Mouse (Mus musculus) midbrain, postnatal 0 days (tissue): ENCODE results near the gene Arih2. TPM values are rescaled to one million over a fixed set of nuclear protein-coding genes. Genes with fewer than 3 reads are reported as not detected.

ENCODE experiments used
- ATAC-seq: fragments of 200-750 bp; cut with Nextera tagmentation; 2 replicates; pipeline ENCODE4 v1.8.0; 2017; ENCODE audit warnings: moderate number of reproducible peaks, mild to moderate bottlenecking, moderate TSS enrichment, moderate library complexity; ENCODE audit not compliant: low FRiP score
- DNase-seq: peaks from one replicate; pipeline ENCODE4 v3.0.0-alpha.2; 2015; ENCODE audit warnings: low spot score
- H3K27ac ChIP-seq: fragments of 300-500 bp; sonication (generic); 2 replicates; pipeline ENCODE4 v1.5.1; 2014; ENCODE audit warnings: low read depth, mild to moderate bottlenecking, low read length, mixed read lengths
- H3K27me3 ChIP-seq: fragments of 300-500 bp; sonication (generic); 2 replicates; pipeline ENCODE4 v1.6.1; 2014; ENCODE audit warnings: low read length, control low read depth, mixed read lengths; ENCODE audit not compliant: insufficient read depth
- H3K36me3 ChIP-seq: fragments of 300-500 bp; sonication (generic); 2 replicates; pipeline ENCODE4 v1.6.1; 2014; ENCODE audit warnings: low read length, control low read depth, mixed read lengths; ENCODE audit not compliant: insufficient read depth
- H3K4me1 ChIP-seq: fragments of 300-500 bp; sonication (generic); 2 replicates; pipeline ENCODE4 v1.6.1; 2014; ENCODE audit warnings: mild to moderate bottlenecking, control low read depth, antibody characterized with exemption, low read length, mixed read lengths; ENCODE audit not compliant: insufficient read depth
- H3K4me2 ChIP-seq: fragments of 300-500 bp; sonication (generic); 2 replicates; pipeline ENCODE4 v1.6.1; 2014; ENCODE audit warnings: low read depth, mild to moderate bottlenecking, low read length, mixed read lengths; ENCODE audit not compliant: poor library complexity, severe bottlenecking
- H3K4me3 ChIP-seq: fragments of 300-500 bp; sonication (generic); 2 replicates; pipeline ENCODE4 v1.5.1; 2014; ENCODE audit warnings: low read depth, mild to moderate bottlenecking, low read length, moderate library complexity
- H3K9ac ChIP-seq: fragments of 300-500 bp; sonication (generic); replicated peaks from 2 replicates; pipeline ENCODE4 v1.6.1; 2014; ENCODE audit warnings: mild to moderate bottlenecking, low read length, moderate library complexity, mixed read lengths; ENCODE audit not compliant: poor library complexity, severe bottlenecking
- H3K9me3 ChIP-seq: fragments of 300-500 bp; sonication (generic); 2 replicates; pipeline ENCODE4 v1.6.1; 2016; ENCODE audit warnings: low read length, control low read depth
- CTCF ChIP-seq: IDR thresholded peaks from 2 replicates; pipeline ENCODE4 v1.5.1; 2016; ENCODE audit warnings: antibody characterized with exemption, mild to moderate bottlenecking
- WGBS: fragments of 180-500 bp; shearing (Covaris S2); extraction: QIAGEN DNeasy Blood & Tissue Kit; methylation state at CpG from one replicate; pipeline ENCODE4 v1.1.7; 2014; 5-methylcytosine and 5-hydroxymethylcytosine counted together
- microRNA counts: library from miRNA; unstranded; fragments of <30 nt; microRNA quantifications from one replicate; lab custom pipeline; 2015
- microRNA-seq: library from miRNA; unstranded; fragments of <30 nt; microRNA quantifications from one replicate; pipeline ENCODE4, GENCODE M21; 2016; ENCODE audit warnings: borderline number of aligned reads
- polyA plus RNA-seq: library from polyadenylated mRNA; unstranded; fragments of >200 nt; fragmentation: Nextera tagmentation; extraction: Ambion mirVana; gene quantifications from 2 replicates; pipeline ENCODE4 v1.2.1, GENCODE M21; 2015
- total RNA-seq: library from RNA; depleted of rRNA; stranded (reverse); fragments of >200 nt; gene quantifications from 2 replicates; pipeline ENCODE4 v1.2.3, GENCODE M21; 2014; rRNA removed

Arih2 gene
- total and polyA plus RNA-seq, 2 experiments from 2014 or later: 36.7 to 43.1 TPM

DNA sequence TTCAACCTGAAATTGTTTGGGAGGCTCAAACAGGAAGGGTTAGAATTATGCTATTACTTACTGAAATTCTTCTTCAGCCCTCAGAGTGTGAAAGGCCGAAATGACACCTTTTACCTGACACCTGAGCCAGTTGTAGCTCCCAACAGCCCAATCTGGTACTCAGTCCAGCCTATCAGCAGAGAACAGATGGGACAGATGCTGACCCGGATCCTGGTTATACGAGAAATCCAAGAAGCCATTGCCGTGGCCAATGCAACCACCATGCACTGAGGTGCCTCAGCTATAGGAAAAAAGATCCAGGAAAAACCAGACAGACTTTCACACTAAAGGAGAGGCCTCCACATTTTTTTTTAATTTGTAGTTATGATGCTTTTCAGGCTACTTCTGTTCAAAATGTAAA, 90.0 kb downstream of the Arih2 start:
- no peak for TF ChIP-seq CTCF
- no peak for ATAC-seq
- no peak overlapping the region for H3K4me2 ChIP-seq
- no peak overlapping the region for H3K4me3 ChIP-seq
- DNase-seq: no peak
- H3K9me3 ChIP-seq: no peaks in the 10 kb centered on the region
- no peak overlapping the region for H3K9ac ChIP-seq
- H3K36me3 ChIP-seq: peaks cover 40% of the 10 kb centered on the region
- H3K27ac ChIP-seq: no peak overlapping the region
- H3K27me3 ChIP-seq: no peaks in the 10 kb centered on the region
- 93% methylated on average over 4 of the region's 4 CpGs for WGBS
- peaks cover 7% of the 10 kb centered on the region; the same call in 1 of the 2 replicates for H3K4me1 ChIP-seq

MicroRNAs within 50 kb of the gene (microRNA counts, 519-probe panel; counts per million panel counts)
- microRNA mmu-miR-191 (lab: Ali Mortazavi, UCI): 3,794 counts per million, percentile 79 among the panel's probes with 10 or more counts
- microRNA mmu-miR-425 (lab: Ali Mortazavi, UCI): 2,067 counts per million, percentile 65 among the panel's probes with 10 or more counts

Small RNAs within 50 kb of the gene (microRNA-seq; reads per million reads assigned to microRNA genes)
- gene Gm24083: not detected
- not detected for gene Gm26298
- gene Mir191: not detected
- 1,230 reads per million, percentile 77 among the genes with 10 or more reads in this experiment for gene Mir425

Other genes with a start within 250 kb of the Arih2 start
- 1.5 and 2.0 TPM in 2 replicates for gene Ccdc36, start 220.9 kb downstream of the Arih2 start, total RNA-seq
- gene Ccdc36, start 220.9 kb downstream of the Arih2 start, polyA plus RNA-seq: 1.9 TPM in 2 replicates
- gene BC048562, start 212.9 kb downstream of the Arih2 start, total RNA-seq: not detected in 2 replicates
- gene BC048562, start 212.9 kb downstream of the Arih2 start, polyA plus RNA-seq: not detected in 2 replicates
- gene Ccdc71, start 188.9 kb downstream of the Arih2 start, total RNA-seq: 37.3 and 39.8 TPM in 2 replicates
- gene Ccdc71, start 188.9 kb downstream of the Arih2 start, polyA plus RNA-seq: 56.8 and 61.2 TPM in 2 replicates
- 82.4 and 86.3 TPM in 2 replicates for gene Klhdc8b, start 187.8 kb downstream of the Arih2 start, total RNA-seq
- gene Klhdc8b, start 187.8 kb downstream of the Arih2 start, polyA plus RNA-seq: 56.1 and 59.2 TPM in 2 replicates
- gene Lamb2, start 169.7 kb downstream of the Arih2 start, total RNA-seq: 56.5 and 169 TPM in 2 replicates
- 15.8 and 18.5 TPM in 2 replicates for gene Lamb2, start 169.7 kb downstream of the Arih2 start, polyA plus RNA-seq
- 86.5 and 113 TPM in 2 replicates for gene Usp19, start 158.8 kb downstream of the Arih2 start, total RNA-seq
- gene Usp19, start 158.8 kb downstream of the Arih2 start, polyA plus RNA-seq: 48.2 and 50.7 TPM in 2 replicates
- 107 and 146 TPM in 2 replicates for gene Qars, start 141.7 kb downstream of the Arih2 start, total RNA-seq
- 62.0 and 62.6 TPM in 2 replicates for gene Qars, start 141.7 kb downstream of the Arih2 start, polyA plus RNA-seq
- 240 and 284 TPM in 2 replicates for gene Qrich1, start 132.6 kb downstream of the Arih2 start, total RNA-seq
- 103 and 109 TPM in 2 replicates for gene Qrich1, start 132.6 kb downstream of the Arih2 start, polyA plus RNA-seq
- gene Impdh2, start 89.1 kb downstream of the Arih2 start, total RNA-seq: 81.3 and 81.7 TPM in 2 replicates
- gene Impdh2, start 89.1 kb downstream of the Arih2 start, polyA plus RNA-seq: 93.7 and 96.6 TPM in 2 replicates
- gene Ndufaf3, start 82.0 kb downstream of the Arih2 start, total RNA-seq: 56.9 and 62.9 TPM in 2 replicates
- gene Ndufaf3, start 82.0 kb downstream of the Arih2 start, polyA plus RNA-seq: 93.1 and 93.8 TPM in 2 replicates
- gene Dalrd3, start 79.5 kb downstream of the Arih2 start, total RNA-seq: 98.3 and 119 TPM in 2 replicates
- gene Dalrd3, start 79.5 kb downstream of the Arih2 start, polyA plus RNA-seq: 310 and 313 TPM in 2 replicates
- 610 and 628 TPM in 2 replicates for gene Wdr6, start 70.6 kb downstream of the Arih2 start, total RNA-seq
- gene Wdr6, start 70.6 kb downstream of the Arih2 start, polyA plus RNA-seq: 378 and 391 TPM in 2 replicates
- 51.7 and 65.8 TPM in 2 replicates for gene P4htm, start 51.7 kb downstream of the Arih2 start, total RNA-seq
- 48.7 and 53.5 TPM in 2 replicates for gene P4htm, start 51.7 kb downstream of the Arih2 start, polyA plus RNA-seq
- 32.5 and 50.8 TPM in 2 replicates for gene Slc25a20, start 12.7 kb upstream of the Arih2 start, total RNA-seq
- 44.4 and 45.4 TPM in 2 replicates for gene Slc25a20, start 12.7 kb upstream of the Arih2 start, polyA plus RNA-seq
- gene Prkar2a, start 39.9 kb upstream of the Arih2 start, total RNA-seq: 107 and 137 TPM in 2 replicates
- 44.8 and 49.7 TPM in 2 replicates for gene Prkar2a, start 39.9 kb upstream of the Arih2 start, polyA plus RNA-seq
- 126 and 138 TPM in 2 replicates for gene Ip6k2, start 134.4 kb upstream of the Arih2 start, total RNA-seq
- 228 and 230 TPM in 2 replicates for gene Ip6k2, start 134.4 kb upstream of the Arih2 start, polyA plus RNA-seq
- gene Nckipsd, start 159.0 kb upstream of the Arih2 start, total RNA-seq: 30.1 and 83.4 TPM in 2 replicates
- 25.7 and 32.5 TPM in 2 replicates for gene Nckipsd, start 159.0 kb upstream of the Arih2 start, polyA plus RNA-seq
- 61.7 and 76.3 TPM in 2 replicates for gene Celsr3, start 176.9 kb upstream of the Arih2 start, total RNA-seq
- gene Celsr3, start 176.9 kb upstream of the Arih2 start, polyA plus RNA-seq: 7.2 and 7.4 TPM in 2 replicates
- gene Slc26a6, start 203.9 kb upstream of the Arih2 start, total RNA-seq: 18.0 and 20.2 TPM in 2 replicates
- 23.8 and 24.6 TPM in 2 replicates for gene Slc26a6, start 203.9 kb upstream of the Arih2 start, polyA plus RNA-seq